Mouse (Mus musculus): ENCODE results near the gene Ccl6. TPM values are rescaled to one million over a fixed set of nuclear protein-coding genes. Genes with fewer than 3 reads are reported as not detected.

The Ccl6 gene
- polyA plus RNA-seq (2012; ENCODE audit: low replicate concordance), result 16.2 and 122 TPM in 2 replicates

GRCm38 (mm10) chr11:83592853-83593252 lies at the start of gene Ccl6:
Gene Ccl6 (minus strand): TSS chr11:83593087.

GRCm38 (mm10) chr11:83578186-83578760 lies 14.6 kb downstream of the Ccl6 start, which contains the start of gene Ccl9:
Gene Ccl9 (minus strand): TSS chr11:83578636.

Other genes with a start within 250 kb of the Ccl6 start
- gene Rasl10b, start 183.9 kb downstream of the Ccl6 start, polyA plus RNA-seq (2012; ENCODE audit: low replicate concordance), result 0.06 and 0.16 TPM in 2 replicates
- gene Gas2l2, start 163.6 kb downstream of the Ccl6 start, polyA plus RNA-seq (2012; ENCODE audit: low replicate concordance), result not detected in 2 replicates
- 1.3 and 2.4 TPM in 2 replicates for gene 1700020L24Rik, start 155.4 kb downstream of the Ccl6 start, polyA plus RNA-seq (2012; ENCODE audit: low replicate concordance)
- 1.2 and 2.1 TPM in 2 replicates for gene Mmp28, start 130.0 kb downstream of the Ccl6 start, polyA plus RNA-seq (2012; ENCODE audit: low replicate concordance)
- 112 and 167 TPM in 2 replicates for gene Taf15, start 120.0 kb downstream of the Ccl6 start, polyA plus RNA-seq (2012; ENCODE audit: low replicate concordance)
- 0.16 and 0.21 TPM in 2 replicates for gene Heatr9, start 70.9 kb downstream of the Ccl6 start, polyA plus RNA-seq (2012; ENCODE audit: low replicate concordance)
- gene Ccl5, start 62.6 kb downstream of the Ccl6 start, polyA plus RNA-seq (2012; ENCODE audit: low replicate concordance), result 225 and 372 TPM in 2 replicates
- 1.7 and 5.0 TPM in 2 replicates for gene Ccl9, start 14.5 kb downstream of the Ccl6 start, polyA plus RNA-seq (2012; ENCODE audit: low replicate concordance)
- gene Rpl9-ps1, start 52.5 kb upstream of the Ccl6 start, polyA plus RNA-seq (2012; ENCODE audit: low replicate concordance), result not detected in 2 replicates
- gene Ccl3, start 56.3 kb upstream of the Ccl6 start, polyA plus RNA-seq (2012; ENCODE audit: low replicate concordance), result 2.7 and 7.1 TPM in 2 replicates
- 4.0 and 5.5 TPM in 2 replicates for gene Ccl4, start 69.5 kb upstream of the Ccl6 start, polyA plus RNA-seq (2012; ENCODE audit: low replicate concordance)
- 1.1 and 1.6 TPM in 2 replicates for gene Wfdc17, start 110.9 kb upstream of the Ccl6 start, polyA plus RNA-seq (2012; ENCODE audit: low replicate concordance)
- gene Wfdc18, start 115.9 kb upstream of the Ccl6 start, polyA plus RNA-seq (2012; ENCODE audit: low replicate concordance), result not detected in 2 replicates
- gene Wfdc21, start 153.9 kb upstream of the Ccl6 start, polyA plus RNA-seq (2012; ENCODE audit: low replicate concordance), result 0.59 and 4.3 TPM in 2 replicates
- 12.9 and 13.2 TPM in 2 replicates for gene Heatr6, start 160.6 kb upstream of the Ccl6 start, polyA plus RNA-seq (2012; ENCODE audit: low replicate concordance)